10 mouse cellular contexts compared by ENCODE assay signal in the genomic region with DNA sequence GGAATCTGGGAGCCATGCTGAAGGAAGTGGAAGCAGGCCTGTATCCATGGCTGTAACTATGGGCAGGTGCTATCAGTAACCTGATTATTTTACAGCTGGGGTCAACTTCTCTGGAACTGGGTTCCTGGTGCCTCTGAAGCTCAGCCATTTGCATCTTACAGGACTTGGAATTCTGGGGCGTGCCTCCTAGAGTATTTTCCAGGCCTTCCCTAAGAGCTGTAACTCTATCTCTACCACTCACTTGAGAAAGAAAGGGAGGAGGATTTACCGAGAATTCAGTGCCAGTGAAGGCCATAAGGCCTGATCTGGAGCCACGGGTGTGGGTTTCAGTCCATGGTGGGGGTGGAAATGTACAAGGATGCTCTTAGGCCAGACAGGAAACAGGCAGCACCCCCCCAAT. TPM values are rescaled to one million over a fixed set of nuclear protein-coding genes. Genes with fewer than 3 reads are reported as not detected.
DNase-seq lines count a peak whose midpoint lies in the region; ATAC-seq and TF ChIP-seq lines count a peak whose summit lies in the region.
"Had no signal": no experiment of that assay in that cellular context is flagged by ENCODE, and none has a peak within 500 bp of the region (broad histone marks: within the 10 kb centered on the region; RNA-seq: fewer than 3 reads in every experiment).

No protein-coding gene starts in this region.

- H3K9me3 ChIP-seq in midbrain, embryonic 10.5 days (replicated peaks) = no peaks in the 10 kb centered on the region
- H3K9me3 ChIP-seq in midbrain, embryonic 11.5 days (ENCODE audit: control insufficient read depth, low read length) = no peaks in the 10 kb centered on the region
- H3K9me3 ChIP-seq in limb, embryonic 14.5 days (ENCODE audit: control insufficient read depth, low read length) = no peaks in the 10 kb centered on the region
- H3K9me3 ChIP-seq in stomach, postnatal 0 days (ENCODE audit: control insufficient read depth, low read length) = no peaks in the 10 kb centered on the region

- H3K4me3 ChIP-seq in gastrocnemius, adult 2 months = no peak overlapping the region
- peak overlapping the region; percentile 95; the same call in 1 of the 2 replicates for H3K4me3 ChIP-seq in midbrain, embryonic 10.5 days
- no peak overlapping the region for H3K4me3 ChIP-seq in midbrain, embryonic 11.5 days (ENCODE audit: low read depth, low read length)
- H3K4me3 ChIP-seq in limb, embryonic 14.5 days (replicated peaks; ENCODE audit: low read length) = no peak overlapping the region
- H3K4me3 ChIP-seq in stomach, postnatal 0 days (ENCODE audit: low read depth, low read length) = no peak overlapping the region

- no peak for TF ChIP-seq CTCF in gastrocnemius, adult 2 months (IDR thresholded peaks at IDR 0.05)
- no peak for TF ChIP-seq CTCF in stomach, postnatal 0 days (IDR thresholded peaks at IDR 0.05; ENCODE audit: low read depth)

- TF ChIP-seq EP300 in stomach, postnatal 0 days (optimal IDR thresholded peaks at IDR 0.05) = no peak

- no peak overlapping the region; the same call in 1 of the 2 replicates for H3K9ac ChIP-seq in midbrain, embryonic 11.5 days (ENCODE audit: low read length)
- no peak overlapping the region for H3K9ac ChIP-seq in limb, embryonic 14.5 days (ENCODE audit: low read depth, low read length, severe bottlenecking)
- no peak overlapping the region for H3K9ac ChIP-seq in stomach, postnatal 0 days (ENCODE audit: low read length)

- H3K4me1 ChIP-seq in midbrain, embryonic 10.5 days = peaks cover 85% of the 10 kb centered on the region
- peaks cover 45% of the 10 kb centered on the region for H3K4me1 ChIP-seq in midbrain, embryonic 11.5 days (ENCODE audit: control insufficient read depth, insufficient read depth, low read length)
- H3K4me1 ChIP-seq in limb, embryonic 14.5 days (ENCODE audit: control insufficient read depth, insufficient read depth, low read length) = peaks cover 52% of the 10 kb centered on the region
- peaks cover 21% of the 10 kb centered on the region for H3K4me1 ChIP-seq in stomach, postnatal 0 days (replicated peaks; ENCODE audit: control insufficient read depth, insufficient read depth)

- H3K27me3 ChIP-seq in midbrain, embryonic 10.5 days (ENCODE audit: low read depth, poor library complexity, severe bottlenecking) = no peaks in the 10 kb centered on the region; the same call in 1 of the 2 replicates
- no peaks in the 10 kb centered on the region for H3K27me3 ChIP-seq in midbrain, embryonic 11.5 days (ENCODE audit: control insufficient read depth, insufficient read depth, low read length)
- no peaks in the 10 kb centered on the region for H3K27me3 ChIP-seq in limb, embryonic 14.5 days (ENCODE audit: control insufficient read depth, insufficient read depth, low read length)
- H3K27me3 ChIP-seq in stomach, postnatal 0 days (ENCODE audit: control insufficient read depth, insufficient read depth, low read length) = no peaks in the 10 kb centered on the region

- ATAC-seq in midbrain, embryonic 11.5 days (ENCODE audit: low FRiP score) = no peak
- ATAC-seq in limb, embryonic 14.5 days (ENCODE audit: low FRiP score, low read depth) = no peak
- ATAC-seq in stomach, postnatal 0 days (ENCODE audit: low FRiP score, low TSS enrichment) = no peak

- intact Hi-C loops in gastrocnemius, adult 2 months (cut with DNase I) = loop anchor here (5.0 kb wide), 1 partner anchor 94 kb away; the partner anchor contains the start of gene Asxl1

- DNase-seq in gastrocnemius, adult 2 months = no peak
- DNase-seq in gastrocnemius, postnatal 4 days (ENCODE audit: low spot score in 2 of 2) = no peak
- no peak for DNase-seq in midbrain, embryonic 10.5 days (ENCODE audit: low spot score)
- no peak for DNase-seq in midbrain, embryonic 11.5 days (ENCODE audit: low spot score, missing footprints)
- DNase-seq in limb, embryonic 14.5 days (ENCODE audit: low spot score) = no peak
- DNase-seq in stomach, postnatal 0 days (ENCODE audit: low spot score) = peak; percentile 34
- no peak for DNase-seq in cerebellum, adult 9-11 months
- DNase-seq in testis, postnatal 14 days (ENCODE audit: low spot score) = no peak
- DNase-seq: cerebellum, adult 11 months had no signal

- peaks cover under 1% of the 10 kb centered on the region; the same call in 1 of the 2 replicates for H3K36me3 ChIP-seq in midbrain, embryonic 10.5 days
- H3K36me3 ChIP-seq in midbrain, embryonic 11.5 days (ENCODE audit: control insufficient read depth, insufficient read depth, low read length) = no peaks in the 10 kb centered on the region
- H3K36me3 ChIP-seq in limb, embryonic 14.5 days (ENCODE audit: control insufficient read depth, insufficient read depth, low read length) = peaks cover 2% of the 10 kb centered on the region; the same call in 1 of the 2 replicates
- no peaks in the 10 kb centered on the region for H3K36me3 ChIP-seq in stomach, postnatal 0 days (ENCODE audit: control insufficient read depth, insufficient read depth, low read length)

- peak overlapping the region; percentile 51; the same call in 1 of the 2 replicates for H3K27ac ChIP-seq in gastrocnemius, adult 2 months
- H3K27ac ChIP-seq in midbrain, embryonic 10.5 days (replicated peaks) = peak overlapping the region; percentile 18; the same call in 1 of the 2 replicates
- H3K27ac ChIP-seq in midbrain, embryonic 11.5 days (ENCODE audit: low read depth, low read length) = no peak overlapping the region
- peak overlapping the region; percentile 9; the same call in 1 of the 2 replicates for H3K27ac ChIP-seq in limb, embryonic 14.5 days (replicated peaks; ENCODE audit: low read depth, low read length)
- H3K27ac ChIP-seq in stomach, postnatal 0 days (replicated peaks) = 0 out of 2 replicates have a peak overlapping the region, but pooled peaks have one; percentile 40

- no peak overlapping the region for H3K4me2 ChIP-seq in midbrain, embryonic 11.5 days
- H3K4me2 ChIP-seq in limb, embryonic 14.5 days (replicated peaks; ENCODE audit: low read depth, low read length, severe bottlenecking) = no peak overlapping the region
- H3K4me2 ChIP-seq in stomach, postnatal 0 days (replicated peaks; ENCODE audit: low read depth) = no peak overlapping the region

- WGBS in midbrain, embryonic 10.5 days = 38% methylated on average over 3 of the region's 3 CpGs
- 37% methylated on average over 3 of the region's 3 CpGs for WGBS in midbrain, embryonic 11.5 days
- 25% methylated on average over 3 of the region's 3 CpGs for WGBS in limb, embryonic 14.5 days
- WGBS in stomach, postnatal 0 days = 23% methylated on average over 3 of the region's 3 CpGs

- no peak for TF ChIP-seq POLR2A in limb, embryonic 14.5 days (IDR thresholded peaks at IDR 0.05; ENCODE audit: borderline replicate concordance, extremely low read depth, insufficient read depth, insufficient read length)

RNA-seq across cellular contexts. Expression of gene 4930404H24Rik, which starts 51.4 kb away (rescaled TPM):
- total RNA-seq in gastrocnemius, adult 2 months (2021) = not detected
- total RNA-seq in gastrocnemius, postnatal 4 days (2021) = not detected
- polyA plus RNA-seq in midbrain, embryonic 10.5 days (2016; fragmentation: Nextera tagmentation; extraction: Ambion mirVana) = not detected in 2 replicates
- polyA plus RNA-seq in midbrain, embryonic 11.5 days (2014; fragmentation: Nextera tagmentation; extraction: Ambion mirVana) = not detected in 2 replicates
- not detected in 2 replicates for polyA plus RNA-seq in limb, embryonic 14.5 days (2012; rRNA removed)
- polyA plus RNA-seq in limb, embryonic 14.5 days (2014; fragmentation: Nextera tagmentation; extraction: Ambion mirVana) = not detected in 2 replicates
- not detected in 2 replicates for polyA plus RNA-seq in stomach, postnatal 0 days (2015; fragmentation: Nextera tagmentation; extraction: Ambion mirVana)
- total RNA-seq: layer of hippocampus, adult 18-20 months had no signal
